Mouse (Mus musculus) embryo, embryonic 10.5 days (tissue): ENCODE measurements around the gene Gstt4.
A peak's percentile ranks its signal among the peaks of the same experiment; 100 is the strongest.
"Not testable (repeated sequence)": the region's sequence is repeated elsewhere in the genome, so short reads cannot be mapped to it uniquely, and the experiment has no call there.

Experiments used
- DNase-seq: peaks from one replicate; pipeline ENCODE4 v3.0.0-alpha.2; 2015; ENCODE audit warnings: low spot score

Gene Gstt4

GRCm38 (mm10) chr10:75789841-75790240 is 32.5 kb downstream of the Gstt4 start:
- no peak for DNase-seq

DNA sequence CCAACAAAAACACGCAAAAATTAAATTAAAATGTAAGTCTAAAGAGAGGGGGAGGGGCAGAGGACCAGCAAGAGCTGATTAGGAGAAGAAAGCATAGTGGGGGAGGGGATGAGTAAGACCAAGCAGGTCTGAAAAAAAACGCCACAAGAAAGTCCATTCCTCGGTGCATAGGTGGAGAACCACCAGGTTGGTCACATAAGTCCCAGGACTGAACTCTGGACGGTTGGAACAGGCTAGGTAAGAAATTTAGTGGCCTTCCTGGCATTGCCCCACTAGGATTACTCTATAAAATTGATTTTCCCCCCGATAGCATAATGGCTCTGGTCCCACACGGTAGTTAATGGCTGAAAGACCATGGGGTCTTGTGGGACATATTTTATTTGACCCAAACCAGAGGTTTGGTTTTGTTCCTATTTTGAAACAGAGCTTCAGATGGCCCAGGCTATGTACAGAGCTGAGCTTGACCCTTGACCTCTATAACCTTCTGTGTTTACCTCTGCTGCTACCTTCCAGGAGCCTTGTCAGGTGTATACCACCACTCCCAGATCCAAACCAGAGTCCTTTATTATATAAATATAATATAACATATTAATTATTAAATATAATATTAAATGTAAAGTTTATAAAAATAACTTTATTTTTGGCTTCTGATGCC is 33.1 kb downstream of the Gstt4 start:
- DNase-seq: no peak

DNA sequence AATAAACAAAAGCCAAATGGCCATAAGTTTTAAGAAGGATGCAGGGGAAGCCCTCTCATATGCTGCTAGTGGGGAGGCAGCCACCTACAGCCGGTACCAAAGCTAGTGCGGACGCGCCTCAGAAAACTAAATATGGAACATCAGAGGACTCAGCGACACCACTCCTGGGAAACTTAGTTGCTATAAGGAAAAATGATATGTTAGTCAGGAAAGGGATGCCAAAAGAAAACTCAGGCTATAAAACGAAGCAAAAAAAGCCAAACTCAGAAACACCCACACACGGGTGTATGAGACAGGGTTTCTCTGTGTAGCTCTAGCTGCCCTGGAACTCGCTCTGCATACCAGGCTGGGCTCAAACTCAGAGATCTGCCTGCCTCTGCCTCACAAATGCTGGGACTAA is 34.1 kb downstream of the Gstt4 start:
- no peak for DNase-seq

GRCm38 (mm10) chr10:75785442-75785841 is 36.9 kb downstream of the Gstt4 start:
- DNase-seq: no peak

DNA sequence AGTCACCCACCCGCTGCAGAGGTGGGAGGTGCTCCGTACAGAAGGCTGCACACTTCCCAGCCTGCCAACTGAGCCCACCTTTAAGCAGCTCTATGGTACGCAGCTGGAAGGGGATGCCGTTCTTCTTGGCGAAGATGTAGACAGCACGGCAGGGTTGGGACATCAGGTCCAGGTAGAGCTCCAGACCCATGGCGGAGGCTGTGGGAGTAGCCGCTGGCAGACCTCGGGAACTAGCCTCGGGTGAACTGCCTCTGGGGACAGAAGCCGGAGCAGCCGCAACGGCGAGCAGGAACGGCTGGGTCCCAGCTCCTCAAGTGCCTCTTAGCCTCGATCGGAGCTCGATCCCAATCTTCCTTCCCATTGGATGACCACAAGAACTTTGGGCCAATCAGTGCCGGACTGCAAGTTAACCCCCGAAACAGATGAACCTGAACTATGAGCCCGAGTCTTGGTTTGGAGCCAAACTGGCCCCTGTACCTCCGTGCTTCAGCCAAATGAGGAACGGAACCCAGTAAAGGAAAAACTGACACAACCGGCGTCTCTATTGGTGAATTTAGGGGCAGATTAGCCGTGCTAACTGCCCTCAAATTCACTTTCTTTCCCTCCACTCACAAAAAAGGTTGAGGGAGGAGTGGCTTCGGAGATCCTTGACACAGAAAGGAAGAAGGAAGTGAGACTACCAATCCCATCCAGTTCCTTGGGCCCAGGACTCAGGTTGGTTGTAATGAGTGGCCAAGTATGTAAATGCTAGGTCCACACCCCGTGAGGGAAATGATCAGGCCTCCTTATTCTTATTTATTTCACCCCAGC is 41.4 kb downstream of the Gstt4 start, which contains the start of the genes Gm20441 and Gstt3:
TSS of gene Gm20441 (minus strand) at position 186 of the 810 bp plus-strand sequence.
TSS of gene Gstt3 (minus strand) at position 646 of the 810 bp plus-strand sequence.
- peak; percentile 78 for DNase-seq

- no peak for DNase-seq
Measured at GRCm38 (mm10) chr10:75779206-75780174, 42.9 kb downstream of the Gstt4 start.

GRCm38 (mm10) chr10:75777885-75778284 is 44.5 kb downstream of the Gstt4 start:
- no peak for DNase-seq

GRCm38 (mm10) chr10:75776562-75776961 is 45.8 kb downstream of the Gstt4 start:
- no peak for DNase-seq

DNA sequence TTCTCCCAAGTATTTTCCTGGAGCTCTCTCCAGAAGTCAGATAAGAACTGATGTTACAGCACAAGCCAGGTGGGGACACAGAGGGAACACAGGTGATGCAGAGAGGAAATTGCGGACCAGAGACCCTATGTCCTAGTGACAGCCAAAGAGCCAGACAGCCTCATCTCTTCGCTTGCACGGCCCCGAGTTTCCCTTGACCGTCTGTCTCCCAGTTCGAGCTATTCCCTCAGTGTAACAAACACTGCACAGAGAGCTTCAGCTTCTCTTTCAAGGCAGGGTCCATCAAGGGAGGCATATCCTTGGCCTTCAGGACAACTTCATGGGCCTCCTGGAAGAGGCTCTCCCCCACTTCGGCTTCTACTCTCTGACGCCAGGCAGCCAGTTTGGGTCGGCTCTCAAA is 47.8 kb downstream of the Gstt4 start:
- no peak for DNase-seq

DNA sequence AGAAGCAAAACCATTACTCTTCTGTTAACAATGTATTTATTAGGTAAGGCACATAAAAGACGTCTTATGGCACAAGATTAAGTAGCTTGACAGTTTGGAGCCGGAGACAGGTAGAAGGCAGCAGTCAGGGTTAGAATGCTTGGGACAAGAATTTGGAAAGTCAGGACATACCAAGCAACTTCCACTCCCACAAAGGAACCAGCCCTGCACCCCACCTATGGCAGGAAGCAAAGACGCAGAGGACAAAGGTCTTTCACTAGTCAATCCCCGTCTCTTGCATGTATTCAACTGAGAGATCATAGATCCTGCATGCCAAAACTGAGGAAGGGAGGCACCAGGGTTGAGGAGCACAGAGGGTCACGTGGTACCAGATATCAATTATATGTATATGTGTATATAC is 48.2 kb downstream of the Gstt4 start:
- no peak for DNase-seq

DNA sequence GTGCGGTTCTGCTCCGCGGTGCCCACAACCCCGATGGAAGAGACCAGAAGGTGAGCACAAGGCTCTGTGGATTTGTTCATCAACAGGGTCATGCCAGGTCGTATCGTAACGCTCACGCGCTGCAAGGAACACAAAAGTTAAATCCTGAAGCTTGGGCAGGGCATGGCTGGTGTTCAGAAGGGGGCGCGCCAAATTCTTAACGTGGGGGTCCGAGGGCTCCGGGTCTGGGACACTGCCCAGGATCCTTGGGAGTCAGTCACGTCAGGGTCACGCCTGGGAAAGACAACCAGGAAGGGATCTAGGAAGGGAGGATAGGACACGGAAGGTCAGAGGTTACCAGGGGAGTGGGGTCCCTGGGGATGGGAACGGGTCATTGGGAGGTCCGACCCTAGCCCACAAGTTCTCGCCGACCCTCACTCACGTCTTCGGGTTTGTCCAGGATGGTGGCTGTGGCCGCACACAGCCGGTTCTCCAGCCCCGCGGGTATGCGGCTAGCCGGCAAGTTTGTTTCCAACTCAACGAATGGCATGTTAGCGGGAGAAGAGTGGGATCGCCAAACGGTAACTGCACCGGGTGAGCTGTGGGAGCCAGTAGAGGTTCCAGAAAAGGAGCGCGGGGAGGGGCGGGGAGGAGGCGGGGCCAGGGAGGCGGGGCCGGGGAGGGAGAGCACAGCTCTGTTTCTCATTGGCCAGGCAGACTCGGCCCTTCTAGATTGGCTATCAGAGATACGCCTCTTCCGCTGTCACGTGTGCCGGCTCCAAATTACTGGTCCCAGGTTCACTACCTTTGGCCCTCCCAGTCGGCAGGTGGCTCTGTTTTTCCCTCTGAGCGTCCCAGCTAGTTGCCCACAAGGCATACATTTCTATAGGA is 49.3 kb downstream of the Gstt4 start, which contains the start of gene Ddt:
TSS of gene Ddt (minus strand) at position 620 of the 870 bp plus-strand sequence.
- peak; percentile 93 for DNase-seq

GRCm38 (mm10) chr10:75767756-75768155 is 54.6 kb downstream of the Gstt4 start:
- DNase-seq: not testable (repeated sequence)

DNA sequence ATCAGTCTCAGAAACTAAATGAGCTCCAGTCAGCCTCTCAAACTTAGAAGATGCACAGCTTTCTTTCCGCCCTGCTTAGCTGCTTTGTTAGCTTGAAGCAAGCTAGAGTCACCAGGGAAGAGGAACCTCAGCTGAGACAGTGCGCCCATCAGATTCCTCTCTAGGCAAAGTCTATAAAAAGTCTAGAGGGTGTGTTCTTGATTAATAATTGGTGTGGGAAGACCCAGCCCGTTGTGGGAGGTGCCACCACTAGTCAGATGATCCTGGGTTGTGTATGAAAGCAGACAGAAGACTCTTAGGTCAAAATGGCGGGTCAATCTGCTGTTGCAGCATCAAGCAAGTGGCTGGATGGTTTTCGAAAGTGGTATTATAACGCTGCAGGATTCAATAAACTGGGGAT is 55.5 kb downstream of the Gstt4 start:
- DNase-seq: no peak
